Mouse (Mus musculus) limb, embryonic 11.5 days (tissue): ENCODE results near the gene Mrm3. TPM values are rescaled to one million over a fixed set of nuclear protein-coding genes. Genes with fewer than 3 reads are reported as not detected.
A peak's percentile ranks its signal among the peaks of the same experiment; 100 is the strongest.

Experiments
- ATAC-seq: fragments of 200-750 bp; cut with Nextera tagmentation; 2 replicates; pipeline ENCODE4 v1.8.0; 2017; ENCODE audit warnings: low read depth; ENCODE audit not compliant: insufficient number of reproducible peaks, low FRiP score, low TSS enrichment
- DNase-seq: peaks from one replicate; pipeline ENCODE4 v3.0.0-alpha.2; 2015; ENCODE audit warnings: low spot score
- H3K27ac ChIP-seq: fragments of 300-500 bp; sonication (generic); replicated peaks from 2 replicates; pipeline ENCODE4 v1.5.1; 2014; ENCODE audit warnings: low read depth, mild to moderate bottlenecking, low read length
- H3K27me3 ChIP-seq: fragments of 300-500 bp; sonication (generic); 2 replicates; pipeline ENCODE4 v1.6.1; 2014; ENCODE audit warnings: mild to moderate bottlenecking, low read length, mixed read lengths; ENCODE audit not compliant: control insufficient read depth, insufficient read depth
- H3K36me3 ChIP-seq: fragments of 300-500 bp; sonication (generic); 2 replicates; pipeline ENCODE4 v1.6.1; 2014; ENCODE audit warnings: mild to moderate bottlenecking, low read length, moderate library complexity, mixed read lengths; ENCODE audit not compliant: control insufficient read depth, insufficient read depth
- H3K4me1 ChIP-seq: fragments of 300-500 bp; sonication (generic); 2 replicates; pipeline ENCODE4 v1.6.1; 2014; ENCODE audit warnings: low read length, mixed read lengths; ENCODE audit not compliant: control insufficient read depth, insufficient read depth
- H3K4me2 ChIP-seq: fragments of 300-500 bp; sonication (generic); 2 replicates; pipeline ENCODE4 v1.6.1; 2014; ENCODE audit warnings: low read depth, mild to moderate bottlenecking, moderate library complexity; ENCODE audit not compliant: severe bottlenecking
- H3K4me3 ChIP-seq: fragments of 300-500 bp; sonication (generic); 2 replicates; pipeline ENCODE4 v1.5.1; 2014; ENCODE audit warnings: low read depth, low read length
- H3K9ac ChIP-seq: fragments of 300-500 bp; sonication (generic); 2 replicates; pipeline ENCODE4 v1.6.1; 2014; ENCODE audit warnings: mild to moderate bottlenecking, low read length
- H3K9me3 ChIP-seq: fragments of 300-500 bp; sonication (generic); 2 replicates; pipeline ENCODE4 v1.6.1; 2016; ENCODE audit warnings: low read length; ENCODE audit not compliant: control insufficient read depth
- WGBS: fragments of 180-500 bp; shearing (Covaris S2); extraction: QIAGEN DNeasy Blood & Tissue Kit; methylation state at CpG from one replicate; pipeline ENCODE4 v1.1.7; 2014; 5-methylcytosine and 5-hydroxymethylcytosine counted together
- polyA plus RNA-seq: library from polyadenylated mRNA; unstranded; fragments of >200 nt; fragmentation: Nextera tagmentation; extraction: Ambion mirVana; gene quantifications from 2 replicates; pipeline ENCODE4 v1.2.1, GENCODE M21; 2014

Gene Mrm3
- polyA plus RNA-seq, 1 experiment from 2014 or later, result 24.0 TPM

DNA sequence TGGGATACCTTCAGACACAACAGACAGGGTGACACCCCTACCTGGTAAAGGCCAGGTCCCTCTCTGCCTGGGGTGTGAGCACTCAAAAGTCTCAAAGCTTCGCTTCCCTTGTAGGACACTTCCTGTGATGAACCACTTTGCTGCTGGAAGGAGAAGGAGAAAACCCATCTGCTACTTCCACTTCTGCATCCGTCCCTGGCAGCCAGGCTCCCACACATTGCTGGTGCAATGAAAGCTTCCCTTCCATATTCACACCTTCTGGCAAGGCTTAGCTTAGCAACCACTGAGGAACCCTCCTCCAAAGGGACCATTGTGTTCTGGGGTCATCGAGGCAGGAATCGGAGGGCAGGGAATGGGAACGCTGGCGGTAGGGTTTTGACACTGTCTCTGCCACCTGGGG, 45.1 kb downstream of the Mrm3 start:
- no peaks in the 10 kb centered on the region for H3K36me3 ChIP-seq
- peaks cover 46% of the 10 kb centered on the region for H3K4me1 ChIP-seq
- no peak overlapping the region for H3K27ac ChIP-seq
- 82% methylated on average over 6 of the region's 6 CpGs for WGBS
- no peak overlapping the region for H3K4me2 ChIP-seq
- no peak overlapping the region for H3K9ac ChIP-seq
- ATAC-seq (no peak), DNase-seq (no peak)
- H3K4me3 ChIP-seq, result no peak overlapping the region
- no peaks in the 10 kb centered on the region for H3K27me3 ChIP-seq
- no peaks in the 10 kb centered on the region for H3K9me3 ChIP-seq

DNA sequence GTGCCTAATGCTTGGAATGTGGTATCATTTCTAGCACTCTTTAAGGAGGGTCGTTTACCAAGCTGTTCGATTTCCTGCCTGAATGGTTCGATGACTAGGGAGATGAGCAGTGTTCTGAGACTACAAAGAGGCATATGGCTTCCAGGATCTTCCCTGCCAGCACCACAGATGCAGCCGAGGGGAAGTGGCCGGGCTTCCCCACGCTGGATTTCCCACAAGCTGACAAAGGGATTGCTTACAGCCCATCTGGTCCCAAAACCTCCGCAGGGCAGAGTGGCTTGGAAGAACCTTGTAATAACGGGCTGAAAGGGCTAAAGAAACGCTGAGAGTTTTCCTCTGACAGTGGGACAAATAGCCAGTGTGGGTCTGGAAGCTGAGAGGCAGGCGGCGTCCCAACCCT, 46.9 kb downstream of the Mrm3 start:
- no peak overlapping the region for H3K4me3 ChIP-seq
- WGBS, result 24% methylated on average over 11 of the region's 11 CpGs
- DNase-seq, result peak; percentile 55
- H3K9me3 ChIP-seq, result no peaks in the 10 kb centered on the region; the same call in 1 of the 2 replicates
- peak overlapping the region; percentile 66; the same call in 1 of the 2 replicates for H3K27ac ChIP-seq
- no peak overlapping the region for H3K9ac ChIP-seq
- no peaks in the 10 kb centered on the region for H3K36me3 ChIP-seq
- no peaks in the 10 kb centered on the region for H3K27me3 ChIP-seq
- peaks cover 61% of the 10 kb centered on the region for H3K4me1 ChIP-seq
- H3K4me2 ChIP-seq, result no peak overlapping the region
- no peak for ATAC-seq

DNA sequence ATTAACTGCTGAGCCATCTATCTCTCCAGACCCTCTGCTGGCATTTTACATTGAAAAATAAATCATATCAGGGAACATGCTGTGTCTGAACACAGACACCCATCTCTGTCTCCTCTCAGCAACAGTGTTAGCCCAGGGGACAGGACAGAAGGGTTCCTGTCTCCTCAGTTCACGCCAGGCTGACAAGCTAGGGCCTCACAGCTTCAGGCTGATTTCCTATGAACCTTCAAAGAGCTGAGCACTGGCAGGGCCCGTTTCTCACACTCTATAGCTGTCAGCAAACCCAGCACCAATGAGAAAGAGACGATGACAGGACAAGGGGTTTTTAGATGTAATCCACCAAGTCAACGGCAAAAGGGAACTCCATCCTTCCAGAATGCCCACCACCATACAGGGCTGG, 48.4 kb downstream of the Mrm3 start:
- H3K27me3 ChIP-seq, result no peaks in the 10 kb centered on the region
- H3K4me2 ChIP-seq, result no peak overlapping the region
- DNase-seq (no peak), ATAC-seq (no peak)
- H3K4me1 ChIP-seq, result peaks cover 52% of the 10 kb centered on the region
- WGBS, result 36% methylated on average over 4 of the region's 4 CpGs
- H3K36me3 ChIP-seq, result no peaks in the 10 kb centered on the region
- no peak overlapping the region for H3K9ac ChIP-seq
- H3K9me3 ChIP-seq, result no peaks in the 10 kb centered on the region; the same call in 1 of the 2 replicates
- H3K4me3 ChIP-seq, result no peak overlapping the region
- H3K27ac ChIP-seq, result no peak overlapping the region; the same call in 1 of the 2 replicates

DNA sequence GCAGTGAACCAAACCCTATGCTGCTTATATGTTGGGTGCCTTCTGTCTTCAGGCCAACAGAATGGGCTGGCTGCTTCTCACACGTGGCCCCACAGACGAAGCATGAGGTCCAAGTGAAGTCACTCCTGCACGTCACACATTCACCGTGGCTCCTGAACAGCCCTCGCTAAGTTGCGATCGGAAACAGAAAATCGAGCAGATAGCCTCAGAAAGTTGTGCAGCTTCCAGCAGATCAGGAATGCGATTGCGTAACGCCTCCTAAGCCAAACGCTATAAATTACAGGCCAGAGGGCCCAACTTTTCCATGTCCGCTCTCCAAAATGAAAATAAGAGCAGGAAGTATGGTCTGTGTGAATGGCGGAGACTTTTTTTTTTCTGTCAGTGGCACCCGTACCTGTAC, 48.9 kb downstream of the Mrm3 start:
- H3K27me3 ChIP-seq, result no peaks in the 10 kb centered on the region
- no peak overlapping the region for H3K4me2 ChIP-seq
- peaks cover 50% of the 10 kb centered on the region for H3K4me1 ChIP-seq
- no peaks in the 10 kb centered on the region for H3K36me3 ChIP-seq
- H3K4me3 ChIP-seq, result no peak overlapping the region
- DNase-seq (peak; percentile 33), ATAC-seq (no peak)
- no peak overlapping the region for H3K9ac ChIP-seq
- peak overlapping the region; percentile 53 for H3K27ac ChIP-seq
- H3K9me3 ChIP-seq, result no peaks in the 10 kb centered on the region; the same call in 1 of the 2 replicates
- WGBS, result 52% methylated on average over 15 of the region's 15 CpGs

DNA sequence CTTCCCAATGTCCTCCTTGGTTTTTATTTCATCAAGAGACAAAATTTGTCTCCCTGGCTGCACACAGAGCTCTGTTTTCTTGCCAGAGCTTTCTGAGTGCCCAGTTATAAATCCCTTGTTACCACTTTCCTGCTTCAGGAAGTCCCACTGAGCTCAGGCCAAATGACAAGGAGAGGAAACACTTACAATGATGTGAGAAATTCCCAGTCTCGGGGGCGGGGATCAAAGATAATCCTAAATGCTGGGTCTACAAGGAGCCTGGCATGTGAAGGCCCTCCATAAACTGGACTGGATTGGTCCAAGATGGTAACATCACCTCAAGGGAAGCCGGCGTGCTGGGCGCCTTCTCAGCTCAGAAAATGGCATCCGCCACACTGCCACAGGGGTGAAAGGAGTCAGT, 49.3 kb downstream of the Mrm3 start:
- 38% methylated on average over 6 of the region's 6 CpGs for WGBS
- ATAC-seq, result no peak
- H3K9ac ChIP-seq, result no peak overlapping the region

DNA sequence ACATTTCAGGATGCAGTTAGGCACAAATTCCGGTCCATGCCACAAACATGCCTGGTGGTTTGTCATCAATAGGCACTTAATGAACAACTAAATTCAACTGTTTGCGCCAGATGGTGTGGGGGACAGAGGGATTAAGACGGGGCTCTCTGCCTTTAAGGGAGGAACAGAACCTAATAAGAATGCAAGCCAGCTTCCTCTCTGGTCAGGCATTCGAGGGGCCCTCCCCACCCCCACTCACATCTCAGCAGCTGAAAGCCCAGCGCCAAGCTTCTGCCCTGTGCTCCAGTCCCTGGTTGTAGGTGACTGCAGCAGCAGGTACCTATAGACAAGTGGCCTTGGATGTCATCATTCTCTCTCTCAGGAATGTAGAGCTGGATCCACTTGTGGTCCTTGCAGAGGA, 50.6 kb downstream of the Mrm3 start:
- ATAC-seq, result no peak
- H3K27me3 ChIP-seq, result no peaks in the 10 kb centered on the region
- H3K4me1 ChIP-seq, result peaks cover 53% of the 10 kb centered on the region
- H3K4me2 ChIP-seq, result no peak overlapping the region
- no peaks in the 10 kb centered on the region for H3K36me3 ChIP-seq
- H3K9ac ChIP-seq, result no peak overlapping the region
- no peak overlapping the region for H3K4me3 ChIP-seq
- 34% methylated on average over 5 of the region's 5 CpGs for whole genome bisulfite sequencing
- peak; percentile 39 for DNase-seq
- peak overlapping the region; percentile 53 for H3K27ac ChIP-seq
- H3K9me3 ChIP-seq, result no peaks in the 10 kb centered on the region; the same call in 1 of the 2 replicates

More for the DNA sequence above, 49.3 kb downstream of the Mrm3 start:
- no peaks in the 10 kb centered on the region for H3K27me3 ChIP-seq
- no peaks in the 10 kb centered on the region; the same call in 1 of the 2 replicates for H3K9me3 ChIP-seq
- no peaks in the 10 kb centered on the region for H3K36me3 ChIP-seq
- no peak overlapping the region for H3K4me2 ChIP-seq
- peak overlapping the region; percentile 53 for H3K27ac ChIP-seq
- peaks cover 48% of the 10 kb centered on the region for H3K4me1 ChIP-seq
- DNase-seq, result peak; percentile 49
- H3K4me3 ChIP-seq, result no peak overlapping the region

DNA sequence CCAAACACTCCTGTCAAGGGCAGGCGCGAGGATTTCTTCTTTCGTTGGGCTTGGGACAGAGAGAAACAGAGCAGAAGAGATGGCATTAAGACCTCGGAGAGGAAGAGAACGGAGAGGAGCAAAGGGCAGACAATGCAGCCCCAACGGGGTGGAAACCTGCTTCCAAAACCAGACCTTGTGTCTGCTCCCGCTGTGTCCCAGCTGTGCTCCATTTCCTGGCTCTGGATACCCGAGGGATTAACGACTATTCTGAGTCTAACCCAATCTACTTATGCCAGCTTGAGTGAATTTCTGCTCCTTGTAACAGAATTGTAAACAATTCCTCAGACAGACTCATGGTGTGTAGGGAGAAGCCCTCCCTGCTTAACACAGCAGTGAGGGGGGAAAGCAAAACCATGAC, 51.3 kb downstream of the Mrm3 start:
- 26% methylated on average over 9 of the region's 9 CpGs for WGBS
- H3K4me1 ChIP-seq, result peaks cover 50% of the 10 kb centered on the region
- no peaks in the 10 kb centered on the region for H3K36me3 ChIP-seq
- DNase-seq, result peak; percentile 59
- H3K4me2 ChIP-seq, result no peak overlapping the region
- peak overlapping the region; percentile 53; the same call in 1 of the 2 replicates for H3K27ac ChIP-seq
- no peaks in the 10 kb centered on the region; the same call in 1 of the 2 replicates for H3K9me3 ChIP-seq
- H3K27me3 ChIP-seq, result no peaks in the 10 kb centered on the region
- ATAC-seq, result no peak
- no peak overlapping the region for H3K9ac ChIP-seq
- H3K4me3 ChIP-seq, result no peak overlapping the region

DNA sequence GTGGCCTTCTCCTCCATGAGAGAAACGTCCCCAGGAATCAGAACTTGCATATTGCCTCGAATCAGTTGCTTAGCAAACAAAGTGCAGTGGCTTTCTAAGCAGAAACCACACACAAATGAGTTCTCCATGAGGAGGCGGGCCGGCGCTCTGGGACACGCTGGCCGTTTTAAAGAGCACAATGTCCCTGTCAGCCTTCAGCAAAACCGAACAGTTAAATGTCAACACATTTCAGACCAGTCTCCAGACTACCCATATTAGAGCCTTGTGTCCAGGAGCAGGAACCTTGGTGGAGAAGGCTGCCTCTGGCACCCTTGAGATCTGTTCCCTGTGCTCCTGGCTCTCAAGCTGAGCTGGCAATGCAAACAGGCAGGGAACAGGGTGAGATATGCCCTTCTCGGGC, 53.7 kb downstream of the Mrm3 start:
- WGBS, result 68% methylated on average over 9 of the region's 9 CpGs
- H3K4me3 ChIP-seq, result no peak overlapping the region
- no peak overlapping the region for H3K9ac ChIP-seq
- H3K27me3 ChIP-seq, result no peaks in the 10 kb centered on the region
- no peak overlapping the region for H3K4me2 ChIP-seq
- DNase-seq, result no peak
- peaks cover 52% of the 10 kb centered on the region for H3K4me1 ChIP-seq
- ATAC-seq, result no peak
- H3K36me3 ChIP-seq, result no peaks in the 10 kb centered on the region
- H3K27ac ChIP-seq, result no peak overlapping the region
- no peaks in the 10 kb centered on the region; the same call in 1 of the 2 replicates for H3K9me3 ChIP-seq

DNA sequence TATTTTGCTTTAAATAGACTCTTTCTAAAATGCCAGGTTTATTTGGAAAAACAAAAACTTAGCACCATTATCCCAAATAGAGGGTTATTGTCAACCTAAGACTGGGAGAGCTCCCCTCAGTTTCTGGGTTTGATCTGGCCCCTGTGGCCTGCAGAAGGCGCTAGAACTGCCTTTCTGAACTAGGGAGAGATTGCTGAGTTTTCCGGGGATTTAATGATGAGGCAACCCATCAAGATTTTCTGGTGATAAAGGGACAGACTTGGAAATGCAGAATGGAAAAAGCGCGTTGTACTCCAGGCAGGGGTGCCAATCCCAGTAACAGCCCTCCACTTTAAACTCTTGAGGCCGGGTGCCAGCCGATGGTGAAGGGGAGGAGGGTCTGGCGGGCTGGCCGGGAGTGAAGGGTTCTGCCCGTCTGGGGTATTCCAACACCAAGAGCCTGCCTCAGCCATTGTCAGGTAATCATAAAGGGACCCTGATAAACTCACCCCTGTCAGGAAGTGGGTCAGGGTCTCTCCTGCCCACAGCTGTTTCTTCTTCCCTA, 55.0 kb downstream of the Mrm3 start:
- Histone ChIP-seq H3K4me1 (peaks cover 44% of the 10 kb centered on the region), H3K27ac (0 out of 2 replicates have a peak overlapping the region, but pooled peaks have one; percentile 18), H3K27me3 (no peaks in the 10 kb centered on the region), H3K36me3 (no peaks in the 10 kb centered on the region), H3K4me2 (no peak overlapping the region), H3K9ac (no peak overlapping the region), H3K9me3 (no peaks in the 10 kb centered on the region; the same call in 1 of the 2 replicates), H3K4me3 (no peak overlapping the region)
- WGBS, result 57% methylated on average over 9 of the region's 9 CpGs
- no peak for DNase-seq
- ATAC-seq, result no peak
